Mouse (Mus musculus) ES-Bruce4 (cell line): ENCODE results near the gene Spats2. TPM values are rescaled to one million over a fixed set of nuclear protein-coding genes. Genes with fewer than 3 reads are reported as not detected.

Experiments used
- H3K27ac ChIP-seq: 2 replicates; pipeline ENCODE4 v1.5.1; 2012; ENCODE audit warnings: low read length, inconsistent platforms; ENCODE audit not compliant: insufficient read depth
- H3K27me3 ChIP-seq: 2 replicates; pipeline ENCODE4 v1.6.1; 2012; ENCODE audit warnings: mild to moderate bottlenecking, low read length, inconsistent platforms; ENCODE audit not compliant: control insufficient read depth, poor library complexity, insufficient read depth, severe bottlenecking
- H3K36me3 ChIP-seq: 2 replicates; pipeline ENCODE4 v1.6.1; 2012; ENCODE audit warnings: inconsistent platforms, mild to moderate bottlenecking, low read length, moderate library complexity; ENCODE audit not compliant: control insufficient read depth, poor library complexity, insufficient read depth, severe bottlenecking
- H3K4me1 ChIP-seq: one replicate; pipeline ENCODE4 v1.8.1; 2011; ENCODE audit warnings: low read length; ENCODE audit not compliant: control insufficient read depth, insufficient read depth
- H3K4me3 ChIP-seq: 2 replicates; pipeline ENCODE4 v1.5.1; 2011; ENCODE audit warnings: low read depth, mild to moderate bottlenecking, low read length
- H3K9ac ChIP-seq: 2 replicates; pipeline ENCODE4 v1.6.1; 2012; ENCODE audit warnings: low read depth, mild to moderate bottlenecking, inconsistent platforms; ENCODE audit not compliant: poor library complexity, severe bottlenecking
- H3K9me3 ChIP-seq: replicated peaks from 2 replicates; pipeline ENCODE4 v1.6.1; 2012; ENCODE audit warnings: mild to moderate bottlenecking, low read length, inconsistent platforms; ENCODE audit not compliant: control insufficient read depth, poor library complexity, insufficient read depth, severe bottlenecking
- CTCF ChIP-seq: IDR thresholded peaks from one replicate; pipeline ENCODE4 v1.8.1; 2011; ENCODE audit warnings: low read depth, low read length
- EP300 ChIP-seq: IDR thresholded peaks from 2 replicates; pipeline ENCODE4 v1.6.1; 2011; ENCODE audit warnings: low read depth, low read length; ENCODE audit not compliant: insufficient read depth
- POLR2A ChIP-seq: IDR thresholded peaks from one replicate; pipeline ENCODE4 v1.8.1; 2011; ENCODE audit warnings: low read length; ENCODE audit not compliant: insufficient read depth
- polyA plus RNA-seq: library from polyadenylated mRNA; stranded (reverse); fragments of >200 nt; gene quantifications from 2 replicates; pipeline ENCODE4 v1.2.4, GENCODE M21; 2011; ENCODE audit warnings: low read depth; ENCODE audit not compliant: missing spikeins, insufficient read depth, insufficient read length

Spats2 gene
- polyA plus RNA-seq, 1 experiment = 60.7 TPM

GRCm38 (mm10) chr15:99096061-99096793 lies 29.5 kb upstream of the Spats2 start:
- Histone ChIP-seq H3K36me3 (no peaks in the 10 kb centered on the region), H3K27me3 (peaks cover 30% of the 10 kb centered on the region), H3K9ac (peak overlapping the region; percentile 73), H3K4me3 (peak overlapping the region; percentile 49), H3K9me3 (no peaks in the 10 kb centered on the region), H3K4me1 (peaks cover 1% of the 10 kb centered on the region), H3K27ac (no peak overlapping the region)
- no peak for TF ChIP-seq EP300
- no peak for TF ChIP-seq CTCF
- TF ChIP-seq POLR2A = no peak

GRCm38 (mm10) chr15:99096831-99097500 lies 28.8 kb upstream of the Spats2 start:
- Histone ChIP-seq H3K4me3 (peak overlapping the region; percentile 49), H3K9ac (peak overlapping the region; percentile 73), H3K36me3 (no peaks in the 10 kb centered on the region), H3K9me3 (no peaks in the 10 kb centered on the region), H3K27me3 (peaks cover 30% of the 10 kb centered on the region), H3K27ac (no peak overlapping the region), H3K4me1 (peaks cover 1% of the 10 kb centered on the region)
- TF ChIP-seq CTCF (no peak), POLR2A (no peak), EP300 (no peak)

GRCm38 (mm10) chr15:99097840-99098492 lies 27.8 kb upstream of the Spats2 start:
- H3K27ac ChIP-seq = no peak overlapping the region
- no peaks in the 10 kb centered on the region for H3K36me3 ChIP-seq
- H3K4me1 ChIP-seq = no peaks in the 10 kb centered on the region
- no peak for TF ChIP-seq POLR2A
- H3K9ac ChIP-seq = peak overlapping the region; percentile 73
- H3K9me3 ChIP-seq = no peaks in the 10 kb centered on the region
- peak overlapping the region; percentile 71 for H3K4me3 ChIP-seq
- peaks cover 30% of the 10 kb centered on the region for H3K27me3 ChIP-seq

- H3K36me3 ChIP-seq = no peaks in the 10 kb centered on the region
- no peak for TF ChIP-seq EP300
- no peak for TF ChIP-seq CTCF
- TF ChIP-seq POLR2A = no peak
- peak overlapping the region; percentile 73 for H3K9ac ChIP-seq
- no peaks in the 10 kb centered on the region for H3K9me3 ChIP-seq
- H3K27ac ChIP-seq = no peak overlapping the region
- peak overlapping the region; percentile 71 for H3K4me3 ChIP-seq
- H3K4me1 ChIP-seq = no peaks in the 10 kb centered on the region
- peaks cover 30% of the 10 kb centered on the region for H3K27me3 ChIP-seq
Measured at GRCm38 (mm10) chr15:99098493-99098861, 27.2 kb upstream of the Spats2 start.

GRCm38 (mm10) chr15:99099139-99099556 lies 26.6 kb upstream of the Spats2 start:
- Histone ChIP-seq H3K4me3 (peak overlapping the region; percentile 71), H3K4me1 (no peaks in the 10 kb centered on the region), H3K9ac (peak overlapping the region; percentile 73), H3K27ac (peak overlapping the region; percentile 53), H3K9me3 (no peaks in the 10 kb centered on the region), H3K36me3 (no peaks in the 10 kb centered on the region), H3K27me3 (peaks cover 30% of the 10 kb centered on the region)
- TF ChIP-seq EP300 = no peak
- TF ChIP-seq POLR2A = no peak
- peak; percentile 89 for TF ChIP-seq CTCF

- Histone ChIP-seq H3K9ac (0 out of 2 replicates have a peak overlapping the region, but pooled peaks have one; percentile 73), H3K4me1 (no peaks in the 10 kb centered on the region), H3K4me3 (no peak overlapping the region), H3K27me3 (peaks cover 27% of the 10 kb centered on the region), H3K9me3 (no peaks in the 10 kb centered on the region), H3K27ac (no peak overlapping the region), H3K36me3 (no peaks in the 10 kb centered on the region)
- TF ChIP-seq POLR2A (no peak), CTCF (peak; percentile 12)
Measured at GRCm38 (mm10) chr15:99099984-99100383, 25.7 kb upstream of the Spats2 start.
